Mouse (Mus musculus) adrenal gland, postnatal 10 days (tissue): Measurements from ENCODE around the gene Adcyap1r1. TPM values are rescaled to one million over a fixed set of nuclear protein-coding genes. Genes with fewer than 3 reads are reported as not detected.

Experiments used
- DNase-seq: peaks from one replicate; pipeline ENCODE4 v3.0.0; 2021; ENCODE audit warnings: mixed read lengths
- total RNA-seq, 2 experiments: library from RNA; stranded (reverse); gene quantifications; 2 replicates each; pipeline ENCODE4 v1.2.3; 2021

The Adcyap1r1 gene
- total RNA-seq, 2 experiments from 2014 or later: 28.8 to 37.0 TPM

GRCm38 (mm10) chr6:55501061-55501460 lies 49.3 kb downstream of the Adcyap1r1 start:
- DNase-seq: no peak

GRCm38 (mm10) chr6:55502309-55502708 lies 50.5 kb downstream of the Adcyap1r1 start:
- DNase-seq: no peak

DNA sequence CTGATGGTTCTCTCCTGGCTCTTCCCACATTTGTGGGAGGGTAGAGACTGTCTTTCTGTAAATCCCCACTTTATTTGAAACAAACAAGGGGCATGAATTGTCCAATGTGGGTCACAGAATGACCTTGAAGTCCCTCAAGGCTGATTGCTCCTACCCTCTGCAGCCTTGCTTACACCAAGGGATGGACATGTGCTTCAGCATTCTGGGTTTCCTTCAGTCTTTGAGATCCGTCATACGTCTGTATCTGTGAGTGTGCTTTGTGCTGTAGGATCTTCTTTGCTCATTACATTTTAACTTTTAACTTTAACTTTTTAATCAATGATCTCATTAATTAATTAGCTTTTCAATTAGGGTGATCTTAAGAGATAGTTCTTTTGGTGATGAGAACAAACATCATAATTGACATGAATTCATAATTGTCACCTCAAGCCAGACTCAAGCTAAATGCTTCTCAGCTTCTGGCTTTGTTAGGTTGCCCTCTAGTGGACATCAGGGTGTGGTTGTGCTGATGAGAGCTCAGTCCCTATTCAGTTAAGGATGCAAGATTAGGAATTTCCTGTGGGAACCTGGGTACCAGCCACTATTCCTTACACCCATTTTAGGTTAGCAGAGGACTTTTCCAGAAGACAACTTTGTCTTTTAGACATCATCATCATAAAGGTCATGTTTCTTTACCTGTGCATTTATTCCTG lies 53.2 kb downstream of the Adcyap1r1 start:
- DNase-seq: peak; percentile 52

DNA sequence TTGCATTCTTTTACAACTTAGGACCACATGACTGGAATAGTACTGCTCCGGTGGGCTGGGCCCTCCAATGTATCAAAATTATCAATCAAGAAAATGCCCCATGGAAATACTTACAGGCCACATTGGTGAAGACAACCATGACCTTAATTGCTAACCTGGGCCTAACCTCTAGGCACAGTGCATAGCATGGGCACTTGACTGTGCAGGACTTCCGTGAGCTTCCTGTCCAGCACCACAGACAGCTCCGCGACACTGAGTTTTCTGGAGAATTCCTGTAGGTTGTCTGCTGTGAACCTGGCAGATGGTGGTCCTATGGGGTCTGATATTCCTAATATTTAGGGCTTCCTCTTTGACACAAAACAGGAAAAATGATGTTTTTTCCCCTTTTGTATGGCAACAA lies 54.7 kb downstream of the Adcyap1r1 start:
- no peak for DNase-seq

DNA sequence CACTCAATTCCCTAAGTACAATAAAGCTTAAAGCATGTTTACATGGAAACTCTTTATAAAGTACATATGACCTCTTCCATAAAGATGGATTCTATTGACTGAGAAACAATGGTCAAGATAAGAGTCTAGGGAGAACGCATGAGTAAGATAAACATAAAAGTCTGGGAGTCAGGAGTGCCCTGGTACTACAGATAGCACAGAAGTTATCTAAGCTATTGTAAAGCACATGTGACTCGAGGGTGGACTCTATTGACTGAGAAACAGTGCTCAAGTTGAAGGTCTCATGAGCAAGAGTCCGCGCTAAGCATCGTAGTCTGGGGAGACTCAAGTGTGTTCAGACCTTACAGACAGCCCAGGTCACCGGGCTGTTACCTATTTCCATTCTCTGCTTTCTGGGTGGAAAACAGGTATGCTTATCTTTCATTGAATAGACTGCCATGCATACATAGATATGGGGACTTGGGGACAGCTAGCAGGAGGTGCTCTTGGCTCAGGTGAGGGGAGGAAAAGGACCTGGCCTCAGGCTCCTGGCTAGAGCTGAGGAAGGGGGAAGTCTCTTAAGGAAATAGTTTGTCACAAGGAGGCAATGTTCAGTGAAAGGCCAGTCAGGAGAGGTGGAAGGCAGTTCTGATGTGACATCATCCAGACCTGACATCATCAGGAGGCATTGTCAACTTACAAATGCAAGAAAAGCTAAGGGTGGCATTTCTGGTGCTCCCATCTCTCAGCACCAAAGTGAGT lies 57.5 kb downstream of the Adcyap1r1 start:
- DNase-seq: no peak

- peak; percentile 87 for DNase-seq
Observed at GRCm38 (mm10) chr6:55511212-55512065, 59.7 kb downstream of the Adcyap1r1 start.

- DNase-seq: no peak
Observed at GRCm38 (mm10) chr6:55512066-55512703, 60.4 kb downstream of the Adcyap1r1 start.

GRCm38 (mm10) chr6:55513477-55513876 lies 61.7 kb downstream of the Adcyap1r1 start:
- no peak for DNase-seq

DNA sequence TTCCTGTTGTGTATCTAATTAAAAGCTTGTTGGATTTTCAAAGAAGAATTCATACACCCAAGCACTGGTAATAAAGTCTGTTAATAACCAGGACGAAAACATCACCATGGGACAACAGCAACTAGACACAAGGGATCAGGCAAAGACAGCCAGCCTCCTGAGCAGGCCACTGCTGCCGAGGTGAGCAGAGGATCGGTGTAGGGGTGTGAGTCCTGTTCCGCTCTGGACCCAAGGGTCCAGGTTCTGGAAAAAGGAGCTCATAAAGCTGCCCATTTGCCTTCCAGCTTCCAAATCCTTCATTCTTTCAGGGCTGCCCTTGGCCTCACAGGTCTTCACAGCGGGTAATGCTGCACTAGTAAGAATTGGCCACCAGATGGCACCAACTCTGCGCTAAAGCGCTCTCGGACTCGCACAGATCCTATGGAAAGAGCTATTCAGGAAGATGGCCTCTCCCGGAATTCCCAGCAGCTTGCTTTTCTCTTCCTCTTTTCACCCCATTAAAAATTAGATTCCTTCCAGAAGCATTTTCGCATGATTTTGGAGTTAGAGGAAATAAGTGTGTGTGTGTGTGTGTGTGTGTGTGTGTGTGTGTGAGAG lies 67.9 kb downstream of the Adcyap1r1 start:
- DNase-seq: peak; percentile 85

DNA sequence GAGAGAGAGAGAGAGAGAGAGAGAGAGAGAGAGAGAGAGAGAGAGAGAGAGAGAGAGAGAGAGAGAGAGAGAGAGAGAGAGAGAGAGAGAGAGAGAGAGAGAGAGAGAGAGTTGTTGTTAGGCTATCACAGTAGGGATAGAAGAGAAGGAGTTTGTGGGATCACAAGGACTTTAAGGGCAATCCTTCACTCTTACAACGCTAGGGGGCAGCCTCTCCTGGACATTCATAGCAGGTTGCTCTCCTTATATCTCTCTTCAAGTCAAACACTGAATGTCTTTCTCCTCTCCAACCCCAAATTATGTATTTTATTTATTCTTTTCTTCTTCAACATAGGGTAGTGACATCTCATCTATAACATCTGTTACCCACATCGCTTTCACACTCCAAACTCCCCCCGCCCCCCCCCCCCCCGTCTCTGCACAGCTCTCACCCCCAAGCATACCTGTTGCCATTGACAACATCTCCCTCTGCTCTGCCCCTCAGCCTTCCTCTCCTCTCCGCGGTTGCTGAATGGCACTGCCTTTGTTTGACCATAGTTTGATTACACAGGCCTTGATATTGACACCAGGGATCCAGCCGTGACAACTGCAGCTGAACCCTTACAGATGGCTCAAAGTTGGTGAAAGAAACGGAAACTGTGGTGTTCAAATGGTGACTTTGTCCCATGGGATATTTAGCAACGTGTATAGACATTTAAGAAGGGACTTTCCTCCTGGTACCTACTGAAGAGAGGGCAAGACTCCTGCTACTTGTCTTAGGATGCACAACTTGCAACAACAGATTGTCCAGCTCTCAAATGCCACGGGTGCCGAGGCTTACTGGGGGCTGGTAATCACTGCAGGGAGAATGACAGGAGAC lies 68.7 kb downstream of the Adcyap1r1 start:
- peak; percentile 62 for DNase-seq

- no peak for DNase-seq
Observed at GRCm38 (mm10) chr6:55536469-55536868, 84.7 kb downstream of the Adcyap1r1 start.

- no peak for DNase-seq
Observed at GRCm38 (mm10) chr6:55539196-55539595, 87.4 kb downstream of the Adcyap1r1 start.

- no peak for DNase-seq
Observed at GRCm38 (mm10) chr6:55542359-55542758, 90.6 kb downstream of the Adcyap1r1 start.

GRCm38 (mm10) chr6:55543345-55543744 lies 91.6 kb downstream of the Adcyap1r1 start:
- DNase-seq: no peak

- no peak for DNase-seq
Observed at GRCm38 (mm10) chr6:55549211-55549610, 97.4 kb downstream of the Adcyap1r1 start.

DNA sequence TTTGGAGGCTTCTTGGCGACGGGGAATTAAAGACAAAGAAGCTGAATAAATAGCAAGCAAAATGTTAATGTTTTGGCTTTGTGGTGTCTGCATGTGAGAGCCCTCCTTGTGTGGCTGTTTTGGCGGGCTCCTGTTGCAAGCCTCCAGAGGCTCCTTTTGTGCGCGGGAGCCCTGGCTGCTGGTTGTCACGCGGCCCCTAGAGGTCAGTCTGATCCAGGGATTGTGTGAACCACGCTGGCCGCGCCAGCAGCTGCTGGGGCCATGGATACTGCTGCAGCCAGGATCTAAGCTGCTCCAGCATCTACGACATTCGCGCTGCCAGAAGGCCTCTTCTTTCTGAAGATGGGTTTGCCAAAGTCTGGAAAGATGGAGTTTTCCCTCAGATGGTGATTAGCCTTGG lies 99.1 kb downstream of the Adcyap1r1 start:
- peak; percentile 43 for DNase-seq
